Mouse (Mus musculus): Measurements from ENCODE around the gene Gm20388.

Gene Gm20388

DNA sequence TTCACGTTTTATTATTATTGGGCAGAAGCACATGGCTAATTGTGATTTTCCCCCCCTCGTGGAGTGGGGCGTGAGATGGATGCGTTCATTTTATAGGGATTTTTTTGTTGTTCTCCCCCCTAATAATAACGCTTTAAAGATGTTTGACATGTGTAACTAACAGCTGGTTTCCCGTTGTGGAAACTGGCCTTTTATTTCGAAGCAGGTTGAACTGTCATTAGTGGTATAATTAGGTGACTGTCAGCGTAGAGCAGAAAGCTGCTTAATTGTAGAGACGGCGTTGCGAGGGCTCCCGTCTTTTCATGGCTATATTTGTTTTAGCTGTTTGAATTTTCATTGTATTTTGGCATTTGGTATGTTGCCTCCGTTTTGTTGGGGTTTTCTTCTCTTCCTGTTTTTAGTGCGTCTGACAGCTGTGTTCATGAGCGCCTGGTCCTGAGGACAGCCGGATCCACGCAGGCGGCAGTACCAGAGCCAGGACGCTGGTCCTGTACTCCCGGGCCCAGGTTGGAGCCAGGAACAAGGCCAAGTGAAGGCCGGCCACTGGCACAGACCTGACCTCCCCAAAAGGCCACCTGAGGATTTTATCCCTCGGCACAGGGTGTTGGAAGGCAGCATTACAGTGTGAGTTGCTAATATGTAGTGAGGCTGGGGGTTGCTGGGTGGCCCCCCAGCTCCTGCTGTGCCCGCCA lies 595.1 kb downstream of the Gm20388 start:
- DNase-seq (ENCODE audit: low read depth, low spot score): peak; percentile 63

DNA sequence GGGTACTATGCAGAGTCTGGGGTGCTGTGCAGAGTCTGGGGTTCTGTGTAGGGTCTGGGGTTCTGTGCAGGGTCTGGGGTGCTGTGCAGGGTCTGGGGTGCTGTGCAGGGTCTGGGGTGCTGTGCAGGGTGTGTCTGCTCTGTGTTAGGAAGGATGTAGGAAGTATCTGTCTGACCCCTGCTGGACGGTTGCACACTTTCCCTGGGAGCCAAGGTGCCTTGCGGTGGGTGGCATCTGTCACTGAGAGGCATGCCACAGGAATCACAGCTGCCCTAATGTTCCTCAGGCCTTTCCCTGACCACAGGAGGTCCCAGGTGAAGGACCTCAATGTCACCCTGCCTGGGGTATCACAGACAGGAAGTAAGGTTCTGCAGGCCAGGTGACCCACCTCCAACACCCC lies 595.9 kb downstream of the Gm20388 start:
- no peak for DNase-seq (ENCODE audit: low read depth, low spot score)

DNA sequence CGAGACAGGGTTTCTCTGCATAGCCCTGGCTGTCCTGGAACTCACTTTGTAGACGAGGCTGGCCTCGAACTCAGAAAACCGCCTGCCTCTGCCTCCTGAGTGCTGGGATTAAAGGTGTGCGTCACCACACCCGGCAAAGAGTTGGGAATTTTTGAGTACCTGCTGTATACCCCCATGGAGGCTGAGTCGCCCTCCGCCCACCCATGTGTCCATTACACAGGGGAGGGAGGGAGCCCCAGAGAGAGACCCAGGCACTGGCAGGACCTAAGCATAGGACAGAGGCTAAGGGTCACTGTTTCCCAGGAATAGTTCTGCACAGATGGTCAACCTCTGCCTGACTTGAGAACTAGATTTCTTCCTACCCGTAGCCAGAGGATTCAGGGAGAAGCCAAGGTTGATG lies 596.6 kb downstream of the Gm20388 start:
- DNase-seq (ENCODE audit: low read depth, low spot score): no peak

GRCm38 (mm10) chr8:120509136-120510034 lies 598.7 kb downstream of the Gm20388 start:
- DNase-seq (ENCODE audit: low read depth, low spot score): no peak

DNA sequence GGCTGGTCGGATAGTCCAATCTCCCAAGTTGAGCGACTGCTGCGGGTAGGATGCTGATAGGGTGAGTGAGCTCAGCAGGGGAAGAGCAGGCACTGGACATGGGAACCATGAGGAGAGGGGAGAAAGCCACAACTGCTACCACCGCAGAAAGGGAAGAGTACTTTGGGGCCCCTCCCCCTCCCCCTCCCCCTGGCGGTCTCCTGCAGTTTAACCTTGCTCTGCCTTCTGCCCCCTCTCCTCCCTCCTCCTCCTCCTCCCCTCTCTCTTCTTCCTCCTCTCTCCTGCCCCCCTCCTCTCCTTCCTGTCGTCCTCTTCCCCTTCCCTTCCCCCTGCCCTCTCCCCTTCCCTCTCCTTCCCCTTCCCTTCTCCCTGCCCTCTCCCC lies 599.4 kb downstream of the Gm20388 start:
- DNase-seq (ENCODE audit: low read depth, low spot score): no peak

- DNase-seq (ENCODE audit: low read depth, low spot score): no peak
These were observed 600.3 kb downstream of the Gm20388 start for GRCm38 (mm10) chr8:120510863-120511457.

DNA sequence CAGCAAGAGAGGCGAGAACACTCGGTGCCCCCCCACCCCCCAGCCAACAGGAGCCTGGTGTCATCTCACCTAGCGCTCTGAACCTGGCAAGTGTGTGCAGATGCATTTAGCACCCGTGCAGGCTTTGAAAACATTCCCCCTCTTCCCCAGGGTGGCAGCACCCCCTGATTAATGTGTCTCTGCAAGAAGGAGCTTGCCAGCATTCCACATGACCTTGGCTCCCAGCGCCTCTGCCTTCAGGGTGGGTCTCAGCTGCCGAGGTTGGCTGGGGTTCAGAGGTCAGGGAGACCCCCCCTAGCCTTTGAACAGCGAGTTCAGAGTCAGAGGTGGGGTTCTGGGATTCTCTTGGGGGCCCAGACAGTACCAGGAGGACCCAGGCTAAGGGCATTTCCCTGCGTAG lies 601.1 kb downstream of the Gm20388 start:
- no peak for DNase-seq (ENCODE audit: low read depth, low spot score)

GRCm38 (mm10) chr8:120512326-120512725 lies 601.7 kb downstream of the Gm20388 start:
- no peak for DNase-seq (ENCODE audit: low read depth, low spot score)

DNA sequence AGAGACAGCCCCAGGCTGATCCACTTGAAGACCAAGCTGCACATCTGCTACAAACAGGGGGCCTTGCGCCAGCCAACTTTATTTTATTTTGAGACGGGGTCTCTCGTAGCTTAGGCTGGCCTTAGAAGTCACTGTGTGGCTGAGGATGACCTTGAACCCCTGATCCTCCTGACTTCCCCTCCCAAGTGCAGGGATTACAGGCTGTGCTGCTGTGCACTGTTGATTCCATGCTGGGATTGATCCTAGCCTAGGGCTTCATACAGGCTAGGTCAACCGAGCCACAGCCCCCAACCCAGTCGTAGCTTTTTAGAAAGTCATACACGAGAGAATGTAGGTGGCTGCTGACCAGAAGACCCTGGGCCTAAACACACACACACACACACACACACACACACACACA lies 602.5 kb downstream of the Gm20388 start:
- no peak for DNase-seq (ENCODE audit: low read depth, low spot score)

- peak; percentile 65 for DNase-seq (ENCODE audit: low read depth, low spot score)
These were observed 603.2 kb downstream of the Gm20388 start for GRCm38 (mm10) chr8:120513638-120514461.

DNA sequence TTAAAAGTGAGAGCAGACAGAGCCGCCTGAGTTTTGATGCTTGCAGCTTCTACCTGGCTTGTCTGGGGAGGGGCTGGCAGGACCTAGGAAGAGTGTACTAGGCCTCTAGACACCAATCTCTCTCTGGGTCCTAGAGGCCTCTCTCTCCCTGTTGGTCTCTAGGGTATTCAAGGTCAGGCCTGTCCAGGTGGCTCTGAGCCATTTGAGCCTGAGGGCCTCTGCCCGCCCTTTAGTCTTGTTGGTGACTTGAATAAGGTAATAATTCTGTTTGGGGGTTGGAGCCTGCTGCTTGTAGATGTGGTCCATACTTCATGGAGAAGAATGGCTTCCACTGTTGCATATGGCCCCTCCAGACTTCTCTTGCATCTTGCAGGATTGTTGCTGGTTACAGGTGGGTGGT lies 604.6 kb downstream of the Gm20388 start:
- DNase-seq (ENCODE audit: low read depth, low spot score): no peak

DNA sequence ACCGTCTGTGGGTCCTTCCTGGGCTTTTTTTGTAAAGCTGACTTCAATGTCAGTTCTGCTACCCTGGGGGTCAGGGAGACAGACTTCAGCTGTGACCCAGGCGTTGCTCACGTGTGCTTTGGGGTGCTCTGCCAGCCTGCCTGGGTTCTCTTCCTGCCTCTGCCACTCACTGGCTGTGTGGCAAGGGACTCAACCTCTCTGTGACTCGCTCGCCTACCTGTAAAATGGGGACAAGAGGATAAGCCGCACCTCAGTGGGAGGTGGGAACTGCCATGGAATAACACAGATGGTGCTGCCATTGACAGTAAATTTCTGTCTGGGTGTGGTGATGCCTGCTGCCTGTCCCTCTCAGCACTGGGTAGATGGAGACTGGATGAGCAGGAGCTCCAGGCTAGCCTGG lies 605.0 kb downstream of the Gm20388 start:
- DNase-seq (ENCODE audit: low read depth, low spot score): no peak

DNA sequence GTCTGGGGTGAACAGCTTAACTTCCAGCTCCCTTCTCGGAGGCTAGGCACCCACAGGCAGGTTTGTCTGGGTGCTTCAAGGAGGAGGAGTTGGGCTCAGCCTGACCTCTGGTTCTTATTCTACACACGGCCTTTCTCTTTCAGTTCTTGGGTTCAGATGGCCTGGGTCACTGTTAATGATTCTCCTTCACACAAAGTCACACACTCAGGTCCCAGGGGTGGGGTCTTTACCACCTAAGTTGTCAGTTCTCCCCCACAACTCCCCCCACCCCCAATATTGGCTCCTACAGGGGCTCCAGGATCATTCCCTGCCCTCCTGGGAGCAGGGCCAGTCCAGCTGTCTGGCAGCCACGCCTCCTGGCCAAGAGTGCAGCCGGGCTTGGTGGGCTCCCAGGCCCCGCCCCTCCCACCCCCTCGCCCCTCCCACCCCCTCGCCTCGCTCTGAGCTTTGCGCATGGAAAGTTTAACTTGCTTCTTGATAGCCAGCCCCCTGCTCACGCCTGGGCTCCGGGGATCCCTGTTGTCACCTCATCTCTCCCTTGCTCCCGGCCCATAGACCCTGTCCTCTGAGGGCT lies 605.6 kb downstream of the Gm20388 start:
- DNase-seq (ENCODE audit: low read depth, low spot score): no peak

DNA sequence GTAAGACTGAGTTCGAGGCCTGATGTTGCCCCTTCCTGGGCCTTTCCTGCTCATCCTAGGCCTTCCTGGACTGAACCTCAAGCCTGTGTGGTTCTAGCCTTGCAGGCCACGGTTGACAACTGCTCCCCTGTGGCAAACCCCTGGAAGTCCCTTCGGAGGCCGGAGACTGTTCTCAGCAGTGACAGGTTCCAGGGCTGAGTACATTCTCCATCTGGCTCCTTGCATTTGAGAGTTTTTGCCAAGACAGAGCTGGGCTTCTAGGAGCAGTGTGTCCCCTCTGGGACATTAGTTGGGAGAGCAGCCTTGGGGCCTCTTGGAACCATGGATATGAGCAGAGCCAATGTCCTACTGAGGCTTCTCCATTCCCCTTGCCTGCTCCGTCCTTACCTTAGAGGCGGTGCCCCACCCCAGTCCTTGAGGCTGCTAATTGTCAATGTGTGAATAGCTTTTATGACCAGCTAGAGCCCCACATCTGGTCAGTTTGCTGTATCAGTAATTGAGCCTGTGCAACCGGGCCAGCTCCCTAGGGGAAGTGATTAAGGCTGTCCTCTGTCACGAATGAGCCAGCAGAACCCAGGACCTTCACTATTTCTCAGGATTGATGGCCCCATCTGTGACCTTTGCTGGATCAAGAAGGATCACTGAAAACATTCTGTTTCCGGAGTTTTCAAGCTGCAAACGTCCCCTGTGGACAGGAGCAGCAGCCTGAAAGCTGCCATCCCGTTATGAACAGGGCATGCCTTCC lies 607.2 kb downstream of the Gm20388 start:
- DNase-seq (ENCODE audit: low read depth, low spot score): no peak

DNA sequence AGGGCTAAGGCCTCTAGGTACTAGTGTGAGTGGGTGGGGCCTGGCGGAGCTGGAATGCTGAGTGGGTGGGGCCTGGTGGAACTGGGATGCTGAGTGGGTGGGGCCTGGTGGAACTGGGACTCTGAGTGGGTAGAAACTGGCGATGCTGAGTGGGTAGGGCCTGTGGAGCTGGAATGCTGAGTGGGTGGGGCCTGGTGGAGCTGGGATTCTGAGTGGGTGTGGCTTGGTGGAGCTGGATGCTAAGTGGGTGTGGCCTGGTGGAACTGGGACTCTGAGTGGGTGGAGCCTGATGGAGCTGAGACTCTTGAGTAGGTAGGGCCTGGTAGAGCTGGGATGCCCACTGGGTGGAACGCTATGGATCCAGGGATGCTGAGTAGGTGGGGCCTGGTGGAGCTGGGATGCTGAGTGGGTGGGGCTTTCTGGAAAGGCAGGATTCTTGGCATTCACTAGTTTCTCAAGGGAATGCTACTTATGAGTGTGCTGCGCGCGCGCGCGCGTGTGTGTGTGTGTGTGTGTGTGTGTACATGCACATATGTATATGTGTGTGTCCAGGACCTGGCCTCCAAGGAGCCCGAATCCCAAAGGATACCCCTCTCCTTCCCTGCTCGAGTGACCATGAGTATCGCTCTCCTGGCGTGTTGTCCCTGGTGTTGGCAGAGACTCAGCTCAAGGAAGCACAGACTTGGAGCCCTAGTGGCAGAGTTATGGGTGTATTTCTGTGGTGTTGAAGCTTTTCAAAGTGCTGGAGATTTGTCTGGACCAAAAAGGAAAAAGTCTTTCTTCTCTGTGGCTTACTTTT lies 608.3 kb downstream of the Gm20388 start:
- DNase-seq (ENCODE audit: low read depth, low spot score): peak; percentile 75

DNA sequence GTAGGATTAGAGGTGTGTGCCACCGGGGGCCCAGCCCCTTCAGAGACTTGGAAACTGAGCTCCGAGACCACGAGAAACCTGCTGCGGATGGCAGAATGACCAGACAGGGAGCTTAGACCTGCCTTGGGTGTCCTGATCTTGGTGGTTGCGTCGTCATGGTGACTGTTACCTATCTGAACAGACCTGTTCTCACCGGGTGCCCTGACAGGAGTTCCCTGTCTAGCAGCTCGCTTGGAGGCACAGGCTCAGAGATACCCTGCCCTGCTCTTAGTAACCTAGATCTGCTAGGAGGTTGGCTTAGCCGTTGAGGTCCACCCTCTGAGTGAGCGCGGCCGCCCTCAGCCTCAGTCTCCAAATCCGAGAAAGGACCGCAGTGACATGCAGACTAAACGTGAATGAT lies 609.6 kb downstream of the Gm20388 start:
- no peak for DNase-seq (ENCODE audit: low read depth, low spot score)

DNA sequence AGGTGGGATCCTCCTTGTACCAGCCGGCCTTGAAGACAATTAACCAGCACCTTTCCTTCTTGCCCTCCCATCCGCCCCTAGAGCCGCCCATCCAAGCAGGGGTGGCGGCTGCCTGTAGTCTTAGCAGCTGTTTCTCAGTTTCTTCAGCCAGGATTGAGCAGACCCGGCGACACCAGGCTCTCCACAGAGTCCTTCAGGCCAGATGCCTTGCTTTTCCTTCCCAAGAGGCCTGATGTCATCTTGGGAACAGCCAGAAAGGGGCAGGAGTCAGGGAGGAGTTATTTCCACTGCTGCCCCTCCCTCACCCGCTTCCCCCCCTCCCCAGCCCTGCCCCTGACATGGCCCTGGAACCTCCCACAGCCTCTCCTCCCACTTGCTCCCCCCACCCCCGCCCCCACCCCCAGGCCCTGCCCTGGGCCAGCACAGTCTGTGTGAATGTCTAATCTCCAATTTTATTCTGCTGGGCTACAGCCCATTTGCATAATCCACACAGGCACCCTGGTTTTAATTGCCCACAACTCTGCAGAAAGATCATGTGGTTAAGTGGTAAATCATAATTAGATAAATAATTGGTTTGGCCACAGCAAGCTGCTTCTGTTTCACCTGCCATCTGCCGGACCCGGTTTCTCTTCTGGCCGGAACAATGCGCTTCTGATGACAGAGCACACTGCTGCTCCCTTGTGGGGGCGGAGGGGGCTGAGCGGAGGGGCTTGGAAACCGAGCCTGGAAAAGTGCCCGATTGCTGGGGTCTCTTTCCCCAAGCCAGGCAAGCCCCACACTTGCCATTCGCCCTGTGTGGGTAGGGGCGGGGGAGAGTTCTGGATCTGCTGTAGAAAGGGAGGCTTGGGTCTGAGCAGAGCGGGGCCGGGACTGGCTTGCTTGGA lies 610.3 kb downstream of the Gm20388 start:
- DNase-seq (ENCODE audit: low read depth, low spot score): peak; percentile 93

- no peak for DNase-seq (ENCODE audit: low read depth, low spot score)
These were observed 610.9 kb downstream of the Gm20388 start for GRCm38 (mm10) chr8:120521591-120521965.

DNA sequence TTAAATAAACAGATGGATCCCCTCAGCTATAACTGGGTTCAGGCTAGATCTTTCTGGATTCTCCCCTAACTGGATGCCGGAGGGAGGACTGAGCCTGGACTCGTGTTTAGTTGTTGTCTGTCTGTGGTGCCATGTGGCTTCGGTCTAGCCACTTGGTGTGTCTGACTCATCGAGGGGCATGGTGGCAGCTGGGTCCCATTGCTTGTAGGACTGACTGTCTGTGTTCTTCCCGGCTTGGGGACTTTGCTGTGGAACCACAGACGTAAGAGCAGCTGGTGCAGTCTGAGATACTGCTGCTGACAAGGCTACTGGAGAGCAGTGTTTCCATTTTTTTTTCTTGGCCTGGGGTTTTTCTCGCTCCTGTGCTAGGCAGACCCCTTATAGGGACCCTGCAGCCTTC lies 613.0 kb downstream of the Gm20388 start:
- peak; percentile 65 for DNase-seq (ENCODE audit: low read depth, low spot score)
